Mouse (Mus musculus) cerebellum, adult 2 months (tissue): ENCODE data around the gene 6030408B16Rik.

ENCODE experiments used
- CTCF ChIP-seq: fragments of 200-500 bp; IDR thresholded peaks from 2 replicates; pipeline ENCODE4 v1.5.1; 2011; ENCODE audit warnings: low read depth, mild to moderate bottlenecking, control low read depth, low read length, moderate library complexity, borderline replicate concordance; ENCODE audit not compliant: insufficient read depth
- POLR2A ChIP-seq: fragments of 200-500 bp; IDR thresholded peaks from 2 replicates; pipeline ENCODE4 v1.6.1; 2011; ENCODE audit warnings: low read length, control low read depth, borderline replicate concordance; ENCODE audit not compliant: insufficient read depth

DNA sequence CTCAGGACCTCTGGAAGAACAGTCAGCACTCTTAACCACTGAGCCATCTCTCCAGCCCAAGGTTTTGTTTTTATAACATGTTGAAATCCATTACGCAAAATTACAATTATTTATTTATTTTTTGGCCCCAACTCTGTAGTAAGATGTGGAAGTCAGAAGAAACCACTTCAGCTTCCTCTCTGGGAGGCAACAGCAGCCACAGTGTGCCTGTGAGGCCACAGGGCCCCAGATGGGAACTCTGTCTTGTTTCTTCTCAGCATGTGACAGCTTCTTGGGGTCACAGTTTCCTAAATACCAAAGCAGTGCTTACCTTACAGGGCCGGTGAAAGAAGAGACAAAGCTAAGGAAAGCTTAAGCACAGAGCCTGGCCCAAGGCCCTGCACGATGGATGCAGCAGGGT is 49.0 kb upstream of the 6030408B16Rik start:
- TF ChIP-seq CTCF = no peak
- no peak for TF ChIP-seq POLR2A
